Mouse (Mus musculus): ENCODE measurements around the gene Cwc27. TPM values are rescaled to one million over a fixed set of nuclear protein-coding genes. Genes with fewer than 3 reads are reported as not detected.

The Cwc27 gene
- total RNA-seq, 2 experiments from 2014 or later, result 11.0 to 11.8 TPM

GRCm38 (mm10) chr13:104615999-104616810 is 200.7 kb downstream of the Cwc27 start:
- no peak for DNase-seq (ENCODE audit: low spot score)

GRCm38 (mm10) chr13:104615111-104615510 is 201.8 kb downstream of the Cwc27 start:
- DNase-seq (ENCODE audit: low spot score), result no peak

GRCm38 (mm10) chr13:104611296-104611695 is 205.6 kb downstream of the Cwc27 start:
- no peak for DNase-seq (ENCODE audit: low spot score)

- no peak for DNase-seq (ENCODE audit: low spot score)
These were observed 206.5 kb downstream of the Cwc27 start for GRCm38 (mm10) chr13:104610210-104611111.

- DNase-seq (ENCODE audit: low spot score), result no peak
These were observed 208.4 kb downstream of the Cwc27 start for GRCm38 (mm10) chr13:104608516-104608915.

- no peak for DNase-seq (ENCODE audit: low spot score)
These were observed 210.0 kb downstream of the Cwc27 start for GRCm38 (mm10) chr13:104606786-104607580.

GRCm38 (mm10) chr13:104605111-104605510 is 211.8 kb downstream of the Cwc27 start:
- no peak for DNase-seq (ENCODE audit: low spot score)

GRCm38 (mm10) chr13:104602197-104602596 is 214.7 kb downstream of the Cwc27 start:
- no peak for DNase-seq (ENCODE audit: low spot score)

- DNase-seq (ENCODE audit: low spot score), result no peak
These were observed 215.2 kb downstream of the Cwc27 start for GRCm38 (mm10) chr13:104601783-104602182.

- DNase-seq (ENCODE audit: low spot score), result no peak
These were observed 220.7 kb downstream of the Cwc27 start for GRCm38 (mm10) chr13:104596199-104596598.

GRCm38 (mm10) chr13:104594820-104595351 is 222.1 kb downstream of the Cwc27 start:
- no peak for DNase-seq (ENCODE audit: low spot score)

- no peak for DNase-seq (ENCODE audit: low spot score)
These were observed 226.0 kb downstream of the Cwc27 start for GRCm38 (mm10) chr13:104590931-104591330.

- DNase-seq (ENCODE audit: low spot score), result no peak
These were observed 226.8 kb downstream of the Cwc27 start for GRCm38 (mm10) chr13:104590097-104590607.

GRCm38 (mm10) chr13:104588383-104588782 is 228.6 kb downstream of the Cwc27 start:
- peak; percentile 16 for DNase-seq (ENCODE audit: low spot score)

Other genes with a start within 250 kb of the Cwc27 start
- 10 to 100 TPM; 10.8 to 11.0 TPM for gene Srek1ip1, start 24.7 kb downstream of the Cwc27 start, total RNA-seq (2021)
- gene Shisal2b, start 46.8 kb upstream of the Cwc27 start, total RNA-seq (2021), result not detected
- gene Rgs7bp, start 237.8 kb upstream of the Cwc27 start, total RNA-seq (2021), result 1 to 10 TPM in 1 of 2 experiments, under 1 TPM in 1; 0.71 to 1.0 TPM

Measured in gastrocnemius, adult 18-20 months (tissue).